Mouse (Mus musculus) cerebellum, postnatal 36 days (tissue): Measurements from ENCODE around the gene Sestd1.

ENCODE experiments used
- DNase-seq, 2 experiments: peaks; one replicate each; pipeline ENCODE4 v3.0.0; 2021 to 2022; ENCODE audit warnings: mixed read lengths in 2 of 2

Sestd1 gene

GRCm38 (mm10) chr2:77280512-77281409 lies at the start of gene Sestd1:
TSS of gene Sestd1 (minus strand) at chr2:77280592.
- DNase-seq: peak; percentile 69 to 74

GRCm38 (mm10) chr2:77327246-77327645 lies 46.9 kb upstream of the Sestd1 start:
- DNase-seq: no peak

GRCm38 (mm10) chr2:77323739-77324138 lies 43.3 kb upstream of the Sestd1 start:
- no peak for DNase-seq

GRCm38 (mm10) chr2:77323156-77323555 lies 42.8 kb upstream of the Sestd1 start:
- no peak for DNase-seq

GRCm38 (mm10) chr2:77319196-77319595 lies 38.8 kb upstream of the Sestd1 start:
- DNase-seq: no peak

- DNase-seq: no peak
Measured at GRCm38 (mm10) chr2:77316961-77317360, 36.6 kb upstream of the Sestd1 start.

- no peak for DNase-seq
Measured at GRCm38 (mm10) chr2:77313846-77314245, 33.5 kb upstream of the Sestd1 start.

- no peak for DNase-seq
Measured at GRCm38 (mm10) chr2:77312616-77313015, 32.2 kb upstream of the Sestd1 start.

- DNase-seq: peak in 1 of 2 experiments; percentile 9
Measured at GRCm38 (mm10) chr2:77309313-77309712, 28.9 kb upstream of the Sestd1 start.

GRCm38 (mm10) chr2:77304494-77304893 lies 24.1 kb upstream of the Sestd1 start:
- no peak for DNase-seq

GRCm38 (mm10) chr2:77303716-77304115 lies 23.3 kb upstream of the Sestd1 start:
- DNase-seq: no peak

GRCm38 (mm10) chr2:77302655-77303348 lies 22.4 kb upstream of the Sestd1 start:
- no peak for DNase-seq

GRCm38 (mm10) chr2:77301687-77302389 lies 21.4 kb upstream of the Sestd1 start:
- DNase-seq: no peak

GRCm38 (mm10) chr2:77289701-77290100 lies 9.3 kb upstream of the Sestd1 start:
- no peak for DNase-seq

- DNase-seq: no peak
Measured at GRCm38 (mm10) chr2:77286755-77287154, 6.4 kb upstream of the Sestd1 start.

GRCm38 (mm10) chr2:77284281-77284899 lies 4.0 kb upstream of the Sestd1 start:
- no peak for DNase-seq

- peak; percentile 56 to 58 for DNase-seq
Measured at GRCm38 (mm10) chr2:77279861-77280511, 406 bp downstream of the Sestd1 start.

- DNase-seq: no peak
Measured at GRCm38 (mm10) chr2:77277272-77277671, 3.1 kb downstream of the Sestd1 start.

GRCm38 (mm10) chr2:77275851-77276250 lies 4.5 kb downstream of the Sestd1 start:
- no peak for DNase-seq

- no peak for DNase-seq
Measured at GRCm38 (mm10) chr2:77274976-77275641, 5.3 kb downstream of the Sestd1 start.

GRCm38 (mm10) chr2:77272953-77273352 lies 7.4 kb downstream of the Sestd1 start:
- no peak for DNase-seq

- no peak for DNase-seq
Measured at GRCm38 (mm10) chr2:77270781-77271180, 9.6 kb downstream of the Sestd1 start.
